Mouse (Mus musculus): ENCODE data around the gene Prelid3b. TPM values are rescaled to one million over a fixed set of nuclear protein-coding genes. Genes with fewer than 3 reads are reported as not detected.
A peak's percentile ranks its signal among the peaks of the same experiment; 100 is the strongest.

Gene Prelid3b
- 100 to 1,000 TPM in 1 of 3 experiments, 10 to 100 TPM in 2; 69.4 to 146 (median 73.1) TPM for polyA plus RNA-seq (2017; shearing (Covaris generic))

DNA sequence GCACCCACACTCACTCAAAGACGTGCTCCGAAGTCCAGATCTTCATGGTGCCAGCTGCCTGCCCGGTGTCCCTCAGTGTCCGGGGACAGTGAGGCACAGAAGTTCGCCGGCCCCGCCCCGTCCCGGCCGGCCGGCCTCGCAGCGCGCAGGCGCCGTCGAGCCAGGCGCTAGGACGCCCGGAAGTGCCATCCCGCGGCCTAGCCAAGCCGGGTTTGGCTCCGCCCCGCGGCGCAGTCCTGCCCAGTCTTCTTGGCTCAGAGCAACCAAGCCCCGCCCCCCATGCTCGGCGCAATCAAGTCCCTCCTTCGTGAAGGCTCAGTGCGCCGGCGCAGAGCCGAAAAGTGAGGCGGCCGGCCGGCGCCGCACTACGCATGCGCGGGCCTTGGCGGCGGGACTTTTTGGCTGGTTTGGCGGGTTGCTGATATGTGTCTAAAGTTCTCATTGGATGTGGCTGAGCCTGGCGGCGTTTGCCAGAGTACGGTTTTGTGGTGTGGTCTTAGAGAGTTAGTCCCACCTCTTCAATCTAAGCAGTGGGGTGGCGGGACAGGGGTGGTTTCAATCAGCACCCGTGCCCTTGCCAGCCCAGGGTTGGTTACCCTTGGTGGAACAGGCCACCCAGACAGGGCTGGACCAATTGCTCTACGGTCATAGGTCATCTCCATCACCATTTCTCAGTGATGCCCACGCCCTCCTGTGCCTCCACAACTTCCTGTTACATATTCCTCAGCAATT lies at the start of gene Prelid3b:
Gene Prelid3b (minus strand): TSS at position 264 of the 732 bp plus-strand sequence.
- peak; percentile 96 for ATAC-seq

DNA sequence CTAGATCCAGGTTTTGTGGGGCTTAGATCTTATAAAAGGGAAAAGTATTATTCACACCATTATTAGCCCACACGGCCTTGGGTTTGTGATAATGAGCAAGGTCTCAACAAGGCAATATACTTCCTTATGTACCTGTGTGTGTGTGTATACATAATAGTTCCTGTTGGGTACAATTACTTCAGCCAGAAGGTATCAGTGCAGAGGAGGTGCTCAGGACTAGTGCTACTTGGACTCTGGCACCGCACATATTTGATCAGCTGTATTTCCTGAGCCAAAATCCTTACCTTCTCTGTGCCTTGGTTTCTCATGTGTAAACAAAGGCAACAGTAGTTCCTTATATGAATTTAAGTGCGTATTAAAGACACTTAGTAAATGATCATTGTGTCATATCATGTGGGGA lies 49.3 kb upstream of the Prelid3b start:
- ATAC-seq: no peak

DNA sequence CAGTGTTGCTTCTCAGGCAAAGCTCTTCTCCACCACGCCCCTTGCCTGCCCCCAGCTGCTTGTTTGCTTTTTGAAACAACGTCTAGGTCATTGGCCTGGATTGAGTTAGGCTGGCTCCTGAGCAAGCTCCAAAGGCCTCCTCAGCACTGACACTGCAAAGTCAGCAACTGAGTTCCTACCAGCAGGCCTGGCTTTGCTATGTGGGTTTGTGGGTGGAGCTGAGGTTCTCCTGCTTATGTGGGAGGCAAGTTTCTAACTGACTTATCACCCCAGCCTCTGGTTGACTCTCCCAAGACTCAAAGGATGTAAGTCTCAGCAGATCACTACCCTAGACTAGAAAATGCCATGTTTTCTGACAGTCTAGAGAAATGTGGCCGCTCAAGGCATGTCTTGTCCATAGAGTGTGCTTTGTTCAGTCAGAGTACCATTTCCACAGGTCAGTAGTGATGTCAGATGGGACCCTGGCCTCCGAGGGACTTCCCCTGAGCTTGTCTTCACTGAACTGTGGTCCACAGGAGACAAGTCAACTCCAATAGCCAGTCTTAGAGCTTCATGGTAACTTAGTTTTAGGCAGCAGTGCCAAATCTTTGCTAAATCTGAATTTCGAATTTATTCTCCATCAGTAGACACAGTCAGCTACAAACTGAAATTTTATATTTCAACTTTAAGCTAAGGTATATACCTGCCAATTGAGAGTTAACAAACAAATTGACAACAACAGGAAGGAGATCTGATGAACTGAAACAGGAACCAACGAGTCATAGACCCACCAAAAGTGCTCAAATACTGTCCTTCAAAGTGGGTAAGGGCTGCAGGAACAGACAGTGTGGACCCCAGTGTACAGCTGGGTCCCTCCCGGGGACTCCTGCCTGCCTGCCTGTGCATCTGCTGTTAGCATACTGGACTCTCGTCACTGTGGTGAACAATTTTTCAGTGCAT lies 44.5 kb upstream of the Prelid3b start:
- peak; percentile 84 for ATAC-seq

DNA sequence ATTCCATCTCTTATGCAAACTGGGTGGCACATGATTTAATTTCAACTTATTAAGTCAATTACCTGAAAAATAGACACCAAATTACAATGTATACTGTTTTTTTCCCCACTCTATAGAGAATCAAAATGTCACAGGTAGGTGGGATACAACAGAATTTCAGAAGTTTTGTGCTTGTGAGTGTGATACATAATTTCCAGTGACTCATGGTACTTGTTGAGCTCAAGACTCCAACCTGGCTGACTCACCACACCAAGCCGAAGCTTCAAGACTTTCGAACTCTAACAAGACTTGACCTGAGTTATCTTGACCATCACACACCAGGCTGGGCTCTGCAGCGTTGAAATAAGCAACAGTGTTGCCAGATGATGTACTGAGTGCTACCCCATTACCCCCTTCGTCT lies 42.0 kb upstream of the Prelid3b start:
- peak; percentile 47 for ATAC-seq

DNA sequence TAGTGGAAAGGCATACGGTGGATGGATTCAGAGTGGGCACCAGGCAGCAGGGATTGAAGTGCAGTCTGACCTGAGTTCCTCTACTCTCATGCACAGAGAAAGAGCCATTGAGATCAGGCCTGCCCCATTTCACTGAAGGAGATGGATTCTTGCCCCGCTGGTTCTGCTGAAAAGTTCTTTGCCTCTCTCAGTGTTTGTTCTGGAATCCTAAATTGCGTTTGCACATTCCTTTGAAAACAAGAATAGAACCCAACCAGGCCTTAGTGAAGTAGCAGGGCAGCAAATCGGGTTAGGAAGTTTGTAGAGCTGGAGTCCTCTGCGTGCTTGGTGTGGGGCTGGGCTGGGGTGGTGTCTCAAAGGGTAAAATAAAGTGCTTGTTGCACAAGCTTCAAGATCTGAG lies 40.9 kb upstream of the Prelid3b start:
- no peak for ATAC-seq

DNA sequence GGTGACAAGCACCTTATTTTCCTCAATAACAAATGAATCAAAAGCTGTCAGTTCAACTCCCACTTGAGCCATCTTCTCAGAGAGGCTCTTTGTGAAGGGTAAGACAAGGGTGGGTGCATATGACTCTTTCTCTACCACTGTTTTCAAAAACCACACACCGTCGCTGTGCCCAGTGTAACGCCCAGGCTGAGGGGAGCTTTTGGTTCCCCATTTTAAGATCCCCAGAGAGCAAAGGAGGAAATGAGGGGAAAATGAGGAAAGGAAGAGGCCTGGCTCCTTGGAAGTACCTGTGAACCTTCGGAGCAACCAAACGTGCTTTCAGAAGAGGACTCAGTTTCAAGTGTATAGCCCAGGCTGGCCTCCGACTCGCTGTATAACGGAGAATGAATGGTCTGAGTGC lies 36.9 kb upstream of the Prelid3b start:
- no peak for ATAC-seq

DNA sequence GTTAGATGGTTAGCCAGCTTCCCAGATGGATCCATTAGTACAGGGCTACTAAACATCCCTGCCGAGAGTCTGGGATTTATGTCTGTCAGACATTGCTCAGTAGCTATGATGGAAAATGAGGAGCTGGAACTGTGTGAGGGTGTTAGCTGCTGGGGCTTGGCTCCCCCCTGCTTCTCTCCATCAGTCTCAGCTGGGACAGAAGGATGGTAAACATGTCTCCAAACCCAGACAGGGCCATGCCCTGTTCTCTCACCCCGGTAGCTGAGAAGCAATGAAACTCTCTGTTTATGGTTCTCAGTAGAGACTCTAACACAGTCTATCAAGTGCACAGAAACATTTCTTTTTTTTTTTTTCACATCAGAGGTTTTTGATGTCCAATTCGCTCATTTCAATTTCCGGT lies 35.1 kb upstream of the Prelid3b start:
- ATAC-seq: no peak

DNA sequence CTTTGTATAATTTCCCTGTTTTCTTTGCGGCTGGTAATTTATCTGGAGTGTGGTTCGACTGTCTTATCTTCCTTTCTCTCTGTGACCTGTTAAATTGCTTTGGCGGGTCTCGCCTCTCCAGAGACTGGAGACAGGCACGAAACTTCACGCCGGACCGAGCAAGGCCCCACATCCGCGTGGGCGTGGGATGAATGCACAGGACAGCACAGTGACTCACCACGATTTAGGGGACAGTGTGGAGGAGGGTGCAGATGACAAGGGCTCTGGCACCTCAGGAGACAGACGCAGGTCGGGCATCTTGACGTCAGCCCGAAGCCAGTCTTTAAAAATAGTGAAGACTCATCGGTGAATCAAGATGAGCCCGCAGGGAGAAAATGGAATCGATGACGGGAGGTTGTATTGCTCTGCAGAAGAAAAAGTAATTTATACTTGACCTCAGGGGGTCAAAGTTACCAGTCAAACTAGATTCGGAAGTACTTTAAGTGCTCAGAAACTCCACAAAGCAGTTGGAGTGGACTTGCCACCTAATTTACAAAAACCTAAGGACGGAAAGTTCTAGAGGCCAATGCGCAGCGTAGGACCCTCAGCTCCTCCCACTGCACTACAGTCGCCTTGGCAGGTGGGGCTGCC lies 30.1 kb upstream of the Prelid3b start:
- ATAC-seq: no peak

DNA sequence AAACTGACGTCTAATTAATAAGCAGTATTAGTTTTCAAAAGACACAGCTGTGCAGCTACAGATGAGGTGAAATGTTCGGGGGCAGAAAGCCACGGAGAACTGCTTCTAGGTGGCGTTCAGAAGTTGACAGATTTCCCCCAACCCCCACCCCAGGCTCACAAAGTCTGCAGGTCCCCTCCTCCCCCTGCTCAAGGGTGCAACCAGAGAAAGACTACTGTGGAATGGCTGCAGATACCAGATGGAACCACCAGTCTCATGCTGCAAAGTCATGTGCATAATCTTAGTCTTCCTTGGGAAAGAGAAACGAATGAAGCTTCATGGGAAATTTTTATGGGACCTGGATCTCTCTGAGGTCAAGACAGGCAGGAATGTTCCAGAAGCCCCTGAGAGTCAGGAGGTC lies 29.4 kb upstream of the Prelid3b start:
- ATAC-seq: no peak

DNA sequence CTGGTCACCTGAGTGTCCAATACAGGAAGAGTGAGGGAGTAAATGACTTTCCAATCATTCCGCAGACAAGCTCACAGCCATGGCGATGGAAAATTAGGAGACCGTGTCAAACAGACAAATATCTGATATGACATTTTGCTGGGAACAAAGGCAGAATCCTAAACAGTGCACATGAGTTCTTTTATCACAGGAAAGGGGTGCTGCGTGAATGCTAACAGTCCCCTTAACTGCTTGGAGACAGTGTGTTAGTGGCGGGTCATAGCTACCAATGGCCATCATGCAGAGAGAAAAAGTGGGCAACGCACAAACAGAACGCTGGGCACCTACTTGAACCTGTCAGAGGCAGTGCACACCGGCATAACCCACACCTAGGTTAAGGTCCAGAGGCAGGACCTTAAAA lies 28.6 kb upstream of the Prelid3b start:
- ATAC-seq: no peak

DNA sequence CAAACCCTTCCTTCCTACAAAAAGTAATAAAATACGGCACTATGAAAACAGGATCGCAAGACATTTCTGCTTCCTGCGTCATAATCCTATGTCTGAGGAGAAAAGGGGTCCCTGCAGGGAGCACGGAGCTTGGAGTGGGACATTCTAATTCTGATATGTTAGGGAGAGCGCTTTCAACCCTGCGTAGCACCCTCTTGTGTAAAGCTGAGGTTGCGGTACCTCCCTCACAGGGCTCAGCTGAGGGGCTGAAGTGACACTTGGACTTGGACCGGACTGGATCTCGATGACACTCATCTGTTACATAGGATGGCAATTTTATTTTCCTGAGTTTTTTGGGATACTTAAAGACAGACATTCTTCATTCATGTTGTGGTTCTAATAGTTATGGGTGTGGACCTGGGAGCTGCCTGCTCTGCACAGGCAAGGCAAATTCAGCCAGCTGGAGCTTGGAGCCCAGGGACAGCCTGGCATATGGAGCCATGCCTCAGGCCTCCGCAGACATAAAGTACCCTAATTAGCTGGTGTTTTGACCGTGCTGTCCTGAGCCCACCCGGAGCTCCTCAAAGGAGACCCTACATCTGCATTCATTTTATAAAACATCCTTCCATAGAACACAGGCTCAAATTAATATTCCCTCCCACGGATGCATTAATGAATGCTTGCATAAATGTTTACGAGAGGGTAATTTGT lies 28.1 kb upstream of the Prelid3b start:
- ATAC-seq: no peak

DNA sequence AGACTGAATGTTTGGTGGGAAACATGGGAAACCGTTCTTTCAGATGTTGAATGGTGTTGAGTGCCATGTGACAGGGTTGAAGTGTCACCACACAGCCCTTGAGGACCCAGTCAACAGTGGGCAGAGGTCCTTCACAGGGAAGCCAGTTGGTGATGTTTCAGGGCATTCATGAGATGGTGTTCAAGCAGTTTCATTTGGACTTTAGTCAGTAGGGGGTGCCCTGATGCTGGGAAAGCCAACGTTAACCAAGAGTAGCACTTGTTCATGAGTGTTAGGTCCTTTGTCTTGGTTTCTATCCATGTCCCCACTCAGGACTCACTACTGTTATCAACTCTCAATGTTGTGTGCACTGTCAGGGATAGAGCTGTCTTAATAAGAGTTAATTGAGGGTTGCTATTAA lies 20.0 kb upstream of the Prelid3b start:
- peak; percentile 77 for ATAC-seq

DNA sequence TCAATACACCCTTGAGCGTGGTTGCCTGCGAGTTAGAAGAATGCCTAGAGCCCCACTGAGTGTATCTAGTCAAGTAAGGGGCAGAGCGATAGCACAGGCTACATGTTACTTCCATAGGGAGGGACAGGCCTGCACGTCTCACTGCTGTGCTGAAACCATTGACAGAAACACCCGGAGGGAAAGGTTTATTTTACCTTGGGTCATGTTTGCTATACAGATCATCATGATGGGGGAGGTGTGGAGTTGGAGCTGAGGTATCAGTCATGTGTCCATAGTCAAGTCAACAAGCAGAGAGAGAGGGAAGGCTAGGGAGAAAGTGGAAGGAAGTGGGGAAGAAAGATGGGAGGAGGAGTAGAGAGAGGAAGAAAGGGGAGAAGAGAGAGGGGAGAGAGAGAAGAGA lies 14.1 kb upstream of the Prelid3b start:
- ATAC-seq: no peak

DNA sequence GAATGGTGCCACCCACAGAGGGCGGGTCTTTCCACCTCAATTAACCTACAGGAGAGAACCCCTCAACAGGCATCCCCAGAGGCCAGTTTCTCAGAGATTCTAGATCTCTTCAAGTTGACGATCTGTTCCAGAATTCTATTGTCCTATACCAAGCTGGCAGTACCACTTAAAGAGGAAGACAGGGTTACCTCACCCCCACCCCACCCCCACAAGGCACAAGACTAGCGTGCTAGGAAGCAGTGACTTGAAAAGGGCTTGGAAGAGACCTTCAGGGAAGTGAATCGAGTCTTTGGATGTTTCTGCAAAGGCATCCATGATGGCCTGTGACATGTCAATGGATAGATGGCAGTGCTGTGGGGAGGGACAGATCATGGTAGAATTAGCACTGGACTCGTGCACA lies 5.9 kb upstream of the Prelid3b start:
- no peak for ATAC-seq

DNA sequence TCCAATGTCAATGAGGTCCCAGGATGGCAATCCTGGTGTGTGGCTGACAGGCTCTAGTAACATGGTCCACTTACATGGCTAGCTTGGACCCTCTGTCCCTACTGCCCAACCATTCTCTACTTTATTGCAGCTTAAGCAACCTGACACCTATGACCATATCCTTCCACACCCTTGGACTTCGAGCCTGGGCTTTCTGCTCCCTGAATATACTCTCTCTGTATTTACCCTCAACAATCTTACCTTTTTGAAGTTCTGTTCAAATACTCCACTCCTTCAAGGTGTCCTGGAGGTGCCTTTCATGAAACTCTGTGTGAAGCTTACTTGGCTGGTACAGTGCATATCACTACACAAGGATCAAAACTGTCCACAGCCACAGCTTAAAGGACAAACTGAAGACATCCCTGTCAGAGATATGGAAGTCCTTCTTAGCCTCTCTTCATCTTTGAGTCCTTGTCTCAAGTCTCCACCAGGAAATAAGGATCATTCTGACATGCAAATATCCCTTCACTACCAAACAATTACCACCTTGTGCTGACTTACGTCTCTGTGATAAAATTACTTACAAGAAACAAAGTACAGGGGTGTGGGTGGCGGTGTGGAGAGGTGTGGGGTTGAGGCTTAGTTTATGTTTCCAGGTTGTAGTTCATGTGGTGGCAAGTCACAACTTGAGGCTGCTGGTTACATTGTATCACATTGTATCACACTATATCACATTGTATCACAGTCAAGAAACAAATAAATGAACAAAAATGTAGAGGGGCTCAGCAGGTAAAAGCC lies 4.8 kb upstream of the Prelid3b start:
- no peak for ATAC-seq

DNA sequence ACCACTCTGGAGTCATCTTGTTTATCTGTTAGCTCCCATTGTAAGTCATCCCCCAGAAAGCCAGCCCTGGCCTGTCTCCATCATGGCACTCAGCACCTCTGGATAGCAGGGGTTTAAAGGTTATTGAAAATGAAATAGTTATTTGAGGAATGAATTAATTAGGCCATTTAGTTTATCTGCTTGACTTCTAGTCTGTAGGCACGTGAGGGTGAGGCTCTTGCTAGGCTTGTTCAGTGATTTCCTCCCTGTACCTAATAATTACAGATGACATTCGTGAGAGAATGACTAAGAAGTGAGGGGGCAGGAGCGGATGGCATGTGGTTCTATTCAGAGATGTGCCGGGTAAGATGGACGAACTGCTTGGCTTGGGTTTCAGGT lies 658 bp upstream of the Prelid3b start:
- ATAC-seq: no peak

DNA sequence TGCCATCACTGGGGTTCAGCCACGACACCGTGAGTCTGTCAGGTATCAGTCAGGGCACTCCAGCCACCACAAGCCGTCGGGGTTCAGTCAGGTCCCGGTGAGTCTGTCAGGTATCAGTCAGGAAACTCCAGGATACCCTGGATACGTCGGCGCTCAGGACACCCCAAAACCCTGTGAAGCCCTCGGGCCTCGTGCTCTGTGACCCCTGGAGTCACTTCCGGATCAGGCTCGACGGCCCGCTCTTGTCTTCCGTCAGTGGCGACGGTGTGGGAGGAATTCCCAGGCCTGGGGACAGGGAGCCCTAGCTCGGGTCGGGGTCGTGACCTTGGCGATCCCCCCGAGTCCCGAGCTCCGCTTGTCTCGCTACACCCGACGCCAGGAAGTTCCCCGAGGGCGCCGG lies 474 bp downstream of the Prelid3b start:
- peak; percentile 26 for ATAC-seq

DNA sequence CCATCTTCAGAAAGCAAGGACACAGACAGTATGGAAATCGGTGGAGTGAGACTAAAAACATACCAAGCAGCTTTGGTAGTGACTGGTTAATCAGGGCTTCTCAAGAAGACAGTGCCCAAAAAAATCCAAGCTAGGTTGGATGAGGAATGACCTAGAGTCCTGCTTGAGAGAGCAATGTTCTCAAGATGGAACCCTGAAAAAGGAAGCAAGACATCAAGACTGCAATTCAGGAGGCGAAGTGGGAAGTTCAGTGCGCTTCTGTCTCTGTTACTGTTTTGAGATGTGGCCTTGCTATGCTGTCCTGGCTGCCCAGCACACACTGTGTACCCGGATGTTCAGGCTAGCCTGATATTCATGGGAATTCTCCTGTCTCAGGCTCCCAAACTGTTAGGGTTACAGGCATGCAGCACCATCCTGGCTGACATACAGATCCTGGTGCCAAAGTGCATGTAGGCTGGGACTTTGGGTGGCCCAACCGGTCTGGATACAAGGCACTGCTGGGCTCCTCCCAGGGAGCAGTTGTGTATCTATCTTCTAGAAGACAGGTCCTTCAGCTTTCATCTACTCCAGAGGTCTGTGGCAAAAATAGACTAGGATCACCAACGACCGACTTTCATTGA lies 2.0 kb downstream of the Prelid3b start:
- ATAC-seq: no peak

DNA sequence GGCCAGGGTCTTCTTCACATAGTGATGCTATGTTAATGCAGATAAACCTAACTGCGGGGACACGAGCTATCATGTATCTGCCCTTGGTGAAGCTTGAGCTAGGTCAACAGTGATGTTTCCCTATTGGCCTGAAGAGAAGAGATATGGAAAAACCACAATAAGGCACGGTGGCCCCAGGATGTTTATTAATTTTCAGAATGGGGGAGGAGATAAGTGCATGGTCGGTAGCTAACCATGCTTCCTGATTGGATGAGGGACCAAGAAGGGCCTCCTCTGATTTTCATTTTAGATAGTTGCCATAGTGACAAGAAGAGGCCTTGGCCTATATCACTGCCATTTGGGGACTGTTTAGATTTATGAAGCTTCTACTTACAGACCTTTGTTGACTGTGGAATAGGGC lies 2.5 kb downstream of the Prelid3b start:
- no peak for ATAC-seq

DNA sequence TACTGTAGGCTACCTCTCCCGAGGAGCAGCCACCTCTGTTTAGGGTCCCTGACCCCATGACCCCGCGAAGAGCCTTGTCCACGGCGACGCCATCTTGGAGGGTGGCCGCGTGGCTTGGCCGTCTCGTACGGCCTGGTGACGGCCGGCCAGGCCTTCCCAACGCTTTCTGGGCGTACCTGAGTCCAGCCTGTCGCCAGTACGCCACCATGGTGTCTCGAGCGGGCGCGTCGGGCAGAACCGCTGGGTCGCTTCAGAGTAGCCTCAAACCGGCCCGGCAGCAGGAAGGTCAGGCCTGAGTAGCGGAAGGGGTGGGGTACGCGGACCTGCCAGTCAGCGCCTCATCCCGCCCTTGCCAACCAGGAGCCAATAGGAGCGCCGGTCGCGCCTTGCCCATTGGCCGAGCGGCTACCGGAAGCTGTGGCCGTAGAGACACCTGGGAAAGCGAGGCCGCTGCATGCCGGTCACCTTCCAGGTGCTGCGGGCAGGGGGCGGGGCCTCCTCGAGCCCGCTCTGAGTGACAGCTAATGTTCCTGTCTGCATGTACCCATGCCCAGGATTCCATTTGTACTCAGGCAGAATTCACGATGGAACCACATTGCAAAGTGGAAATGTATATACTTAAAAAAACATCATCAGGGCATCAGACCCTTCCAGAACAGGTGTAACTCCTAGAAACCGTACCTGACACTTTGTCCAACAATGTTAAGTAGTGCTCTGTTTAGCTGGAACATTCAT lies 8.9 kb downstream of the Prelid3b start, which contains the start of gene Atp5e:
Gene Atp5e (minus strand): TSS at position 317 of the 735 bp plus-strand sequence.
- ATAC-seq: peak; percentile 91

DNA sequence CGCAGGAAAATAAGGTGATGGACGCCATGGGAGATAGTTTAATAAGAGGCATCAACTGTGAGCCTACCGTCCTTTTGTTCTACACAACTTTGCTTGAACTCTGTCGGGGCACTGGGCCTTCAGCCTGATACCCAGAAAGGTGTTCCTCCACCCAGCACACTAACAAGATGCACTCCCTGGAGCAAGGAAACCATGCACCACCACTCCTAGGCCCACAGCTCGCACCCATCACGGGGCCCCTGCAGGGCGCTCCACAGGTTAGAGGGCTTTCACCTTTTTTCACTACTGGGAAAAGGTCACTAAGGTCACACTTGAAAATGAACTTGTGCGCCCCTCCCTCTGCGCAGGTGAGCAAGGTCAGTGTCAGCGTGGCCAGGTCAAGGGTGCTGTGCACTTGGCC lies 9.5 kb downstream of the Prelid3b start:
- peak; percentile 26 for ATAC-seq
